Mouse (Mus musculus) liver, postnatal 0 days (tissue): ENCODE measurements around the gene Ccdc9b.

Experiments used
- CTCF ChIP-seq: sonication (generic); IDR thresholded peaks from 2 replicates; pipeline ENCODE4 v1.5.1; 2016; ENCODE audit warnings: antibody characterized with exemption, low read depth
- EP300 ChIP-seq: IDR thresholded peaks from 2 replicates; pipeline ENCODE4 v1.6.1; 2016; ENCODE audit warnings: antibody characterized with exemption, low read depth, mild to moderate bottlenecking

DNA sequence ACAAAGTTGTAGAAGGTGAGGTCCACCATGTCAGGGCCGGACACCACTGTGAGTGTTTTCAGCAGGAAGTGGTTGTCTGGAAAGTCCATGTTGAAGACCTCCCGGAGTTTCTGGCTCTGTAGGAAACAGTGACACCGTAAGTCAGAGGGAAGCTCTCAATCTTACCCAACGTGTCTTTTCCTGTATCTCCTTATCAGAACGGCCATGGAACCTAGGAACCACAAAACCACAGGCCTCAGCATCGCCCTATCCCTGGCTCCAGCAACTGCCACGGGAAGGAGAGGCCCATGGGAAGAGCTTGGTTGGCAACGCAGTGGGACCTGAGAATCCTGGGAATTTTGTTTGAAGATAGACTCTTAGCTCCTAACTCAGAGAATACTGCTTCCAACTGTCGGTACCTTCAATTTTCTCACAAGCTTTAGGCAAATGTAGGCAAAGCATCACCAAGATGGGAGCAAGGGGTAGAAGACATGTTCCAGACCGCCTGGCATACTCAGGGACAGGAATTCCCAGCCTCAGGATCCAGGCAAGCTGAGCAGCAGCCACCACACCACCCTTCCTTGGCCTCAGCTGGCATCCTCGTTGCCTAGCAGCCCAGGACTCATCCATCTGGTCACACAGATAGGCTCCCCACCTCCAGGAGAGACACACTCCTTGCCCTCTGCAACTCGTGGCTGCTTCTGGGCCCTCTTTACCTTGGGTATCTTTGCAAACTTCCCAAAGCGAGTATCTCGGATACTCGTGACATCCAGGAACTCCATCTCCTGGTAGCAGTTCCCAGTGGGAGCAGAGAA, 38.6 kb downstream of the Ccdc9b start:
- TF ChIP-seq CTCF: no peak
- TF ChIP-seq EP300: no peak
